Mouse (Mus musculus) liver, postnatal 0 days (tissue): ENCODE results near the gene Usp36.

ENCODE experiments used
- CTCF ChIP-seq: sonication (generic); IDR thresholded peaks from 2 replicates; pipeline ENCODE4 v1.5.1; 2016; ENCODE audit warnings: antibody characterized with exemption, low read depth
- EP300 ChIP-seq: IDR thresholded peaks from 2 replicates; pipeline ENCODE4 v1.6.1; 2016; ENCODE audit warnings: antibody characterized with exemption, low read depth, mild to moderate bottlenecking

DNA sequence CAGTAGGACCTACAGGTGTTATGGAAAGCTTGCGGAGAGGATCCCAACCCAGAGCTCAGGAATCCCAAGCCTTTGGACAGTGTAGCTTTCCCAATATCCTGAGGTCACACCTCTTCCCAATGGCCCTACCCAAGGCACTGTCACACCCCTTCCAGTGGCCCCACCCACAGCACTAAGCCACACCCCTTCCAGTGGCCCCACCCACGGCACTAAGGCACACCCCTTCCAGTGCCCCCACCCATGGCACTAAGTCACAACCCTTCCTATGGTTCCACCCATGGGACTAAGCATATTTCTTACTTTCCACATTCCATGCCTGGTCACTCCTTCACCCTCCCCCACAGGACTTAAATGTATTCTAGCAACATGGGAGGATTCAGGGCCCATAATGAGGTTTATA lies 8.8 kb upstream of the Usp36 start:
- TF ChIP-seq CTCF (no peak), EP300 (no peak)
